Mouse (Mus musculus) G1E (cell line): ENCODE results near the gene Copg1.

ENCODE experiments used
- CTCF ChIP-seq: IDR thresholded peaks from 2 replicates; pipeline ENCODE4 v1.5.1; 2012; ENCODE audit warnings: low read depth, low read length, inconsistent platforms, mixed read lengths
- GATA1 ChIP-seq: IDR thresholded peaks from 2 replicates; pipeline ENCODE4 v1.6.1; 2012; ENCODE audit warnings: borderline replicate concordance, low read length, inconsistent platforms, mixed read lengths
- GATA2 ChIP-seq: IDR thresholded peaks from 2 replicates; pipeline ENCODE4 v1.6.1; 2012; ENCODE audit warnings: low read depth, low read length, inconsistent platforms, borderline replicate concordance
- POLR2AphosphoS5 ChIP-seq: IDR thresholded peaks from 2 replicates; pipeline ENCODE4 v1.6.1; 2012; ENCODE audit warnings: low read depth, low read length, inconsistent platforms; ENCODE audit not compliant: insufficient replicate concordance
- TAL1 ChIP-seq: conservative IDR thresholded peaks from 2 replicates; pipeline ENCODE4 v1.6.1; 2012; ENCODE audit warnings: low read depth, low read length, inconsistent platforms, mixed read lengths

- TF ChIP-seq GATA1 (no peak), TAL1 (no peak), CTCF (no peak), POLR2AphosphoS5 (no peak), GATA2 (no peak)
Measured at GRCm38 (mm10) chr6:87850155-87850899, 37.3 kb upstream of the Copg1 start.
